Mouse (Mus musculus): ENCODE data around the gene Galnt18. TPM values are rescaled to one million over a fixed set of nuclear protein-coding genes. Genes with fewer than 3 reads are reported as not detected.

Galnt18 gene
- polyA plus RNA-seq, 1 experiment, result 3.8 TPM

- 34% methylated on average over 3 of the region's 3 CpGs for WGBS
- TF ChIP-seq POLR2A (IDR thresholded peaks at IDR 0.05; ENCODE audit: low read depth, low read length), result no peak
- no peak for TF ChIP-seq CTCF (IDR thresholded peaks at IDR 0.05; ENCODE audit: extremely low read depth, insufficient read length, insufficient replicate concordance, low read depth, low read length)
- Histone ChIP-seq H3K4me1 (ENCODE audit: control insufficient read depth, insufficient read depth, insufficient read length, low read length) (no peaks in the 10 kb centered on the region), H3K4me3 (ENCODE audit: low read depth, low read length) (no peak overlapping the region), H3K36me3 (ENCODE audit: control insufficient read depth, insufficient read depth, low read length) (no peaks in the 10 kb centered on the region), H3K27me3 (ENCODE audit: control insufficient read depth, insufficient read depth, low read length) (no peaks in the 10 kb centered on the region), H3K27ac (ENCODE audit: insufficient read depth, low read depth, low read length) (no peak overlapping the region)
Measured at GRCm38 (mm10) chr7:111466121-111466520, 313.7 kb downstream of the Galnt18 start.

DNA sequence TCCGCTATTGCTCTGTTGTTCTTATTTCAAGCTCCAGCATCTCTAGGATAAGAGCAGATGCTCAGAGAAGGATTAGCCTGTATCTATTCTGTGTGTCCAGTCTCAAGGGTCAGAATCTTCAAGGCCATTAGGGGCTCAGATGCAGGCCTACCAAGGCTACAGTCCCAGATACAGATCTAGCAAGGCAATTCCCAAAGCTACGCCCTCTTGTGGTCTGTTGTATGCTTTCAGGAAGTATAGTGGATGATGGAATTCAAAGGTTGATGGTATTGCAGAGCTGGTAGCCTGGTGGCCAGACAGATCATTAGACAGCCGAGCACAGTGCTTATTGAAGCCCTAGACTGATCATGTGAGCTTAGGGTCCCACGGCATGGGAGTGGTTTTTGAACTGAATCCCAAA is 320.1 kb downstream of the Galnt18 start:
- H3K27ac ChIP-seq (ENCODE audit: insufficient read depth, low read depth, low read length), result no peak overlapping the region
- H3K27me3 ChIP-seq (ENCODE audit: control insufficient read depth, insufficient read depth, low read length), result no peaks in the 10 kb centered on the region
- no peaks in the 10 kb centered on the region for H3K36me3 ChIP-seq (ENCODE audit: control insufficient read depth, insufficient read depth, low read length)
- no peak overlapping the region for H3K4me3 ChIP-seq (ENCODE audit: low read depth, low read length)
- TF ChIP-seq CTCF (IDR thresholded peaks at IDR 0.05; ENCODE audit: extremely low read depth, insufficient read length, insufficient replicate concordance, low read depth, low read length) (no peak), POLR2A (IDR thresholded peaks at IDR 0.05; ENCODE audit: low read depth, low read length) (no peak)
- WGBS, result 83% methylated on average over 4 of the region's 4 CpGs
- H3K4me1 ChIP-seq (ENCODE audit: control insufficient read depth, insufficient read depth, insufficient read length, low read length), result no peaks in the 10 kb centered on the region

DNA sequence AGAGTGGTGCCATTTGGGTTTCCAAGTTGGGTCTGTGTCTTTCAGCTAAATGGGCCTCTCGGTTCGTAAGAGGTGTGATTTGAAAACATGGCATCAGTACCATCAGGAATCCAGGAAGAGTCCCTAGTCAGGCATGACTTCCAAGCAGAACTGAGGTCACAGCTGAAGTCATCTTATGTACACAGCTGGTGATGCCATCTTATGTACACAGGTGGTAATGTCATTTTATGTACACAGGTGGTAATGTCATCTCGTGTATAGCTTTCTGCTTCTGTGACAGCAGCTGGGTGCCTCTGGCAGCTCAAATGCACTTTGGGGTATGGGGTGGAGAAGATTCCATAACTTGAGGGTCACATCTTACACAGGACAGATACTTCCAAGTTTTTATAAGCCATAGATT is 323.8 kb downstream of the Galnt18 start:
- Histone ChIP-seq H3K27me3 (ENCODE audit: control insufficient read depth, insufficient read depth, low read length) (no peaks in the 10 kb centered on the region), H3K36me3 (ENCODE audit: control insufficient read depth, insufficient read depth, low read length) (no peaks in the 10 kb centered on the region), H3K4me1 (ENCODE audit: control insufficient read depth, insufficient read depth, insufficient read length, low read length) (no peaks in the 10 kb centered on the region), H3K4me3 (ENCODE audit: low read depth, low read length) (no peak overlapping the region), H3K27ac (ENCODE audit: insufficient read depth, low read depth, low read length) (no peak overlapping the region)
- no peak for TF ChIP-seq CTCF (IDR thresholded peaks at IDR 0.05; ENCODE audit: extremely low read depth, insufficient read length, insufficient replicate concordance, low read depth, low read length)
- no peak for TF ChIP-seq POLR2A (IDR thresholded peaks at IDR 0.05; ENCODE audit: low read depth, low read length)
- WGBS, result 64% methylated on average over 3 of the region's 3 CpGs

DNA sequence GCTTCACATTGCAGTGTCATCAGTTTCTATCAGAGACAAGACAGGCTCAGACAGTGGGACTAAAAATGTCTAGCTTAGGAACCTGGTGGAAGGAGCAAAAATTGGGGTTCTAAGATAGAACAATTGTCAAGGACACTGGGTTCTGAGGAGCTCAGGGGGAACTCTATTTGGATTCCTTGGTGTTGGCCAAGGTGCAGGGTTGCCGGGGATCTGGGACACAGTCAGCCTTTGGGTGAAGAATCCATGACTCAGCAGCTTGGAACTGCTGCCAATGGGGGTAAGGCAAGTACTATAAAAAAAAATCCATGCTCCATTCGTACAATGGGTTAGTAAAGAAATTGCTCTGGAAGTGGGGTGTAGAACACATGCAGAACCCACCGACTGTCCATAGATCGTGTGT is 324.2 kb downstream of the Galnt18 start:
- Histone ChIP-seq H3K36me3 (ENCODE audit: control insufficient read depth, insufficient read depth, low read length) (no peaks in the 10 kb centered on the region), H3K4me3 (ENCODE audit: low read depth, low read length) (no peak overlapping the region), H3K27ac (ENCODE audit: insufficient read depth, low read depth, low read length) (no peak overlapping the region), H3K4me1 (ENCODE audit: control insufficient read depth, insufficient read depth, insufficient read length, low read length) (no peaks in the 10 kb centered on the region), H3K27me3 (ENCODE audit: control insufficient read depth, insufficient read depth, low read length) (no peaks in the 10 kb centered on the region)
- 82% methylated on average over 4 of the region's 4 CpGs for WGBS
- no peak for TF ChIP-seq CTCF (IDR thresholded peaks at IDR 0.05; ENCODE audit: extremely low read depth, insufficient read length, insufficient replicate concordance, low read depth, low read length)
- no peak for TF ChIP-seq POLR2A (IDR thresholded peaks at IDR 0.05; ENCODE audit: low read depth, low read length)

DNA sequence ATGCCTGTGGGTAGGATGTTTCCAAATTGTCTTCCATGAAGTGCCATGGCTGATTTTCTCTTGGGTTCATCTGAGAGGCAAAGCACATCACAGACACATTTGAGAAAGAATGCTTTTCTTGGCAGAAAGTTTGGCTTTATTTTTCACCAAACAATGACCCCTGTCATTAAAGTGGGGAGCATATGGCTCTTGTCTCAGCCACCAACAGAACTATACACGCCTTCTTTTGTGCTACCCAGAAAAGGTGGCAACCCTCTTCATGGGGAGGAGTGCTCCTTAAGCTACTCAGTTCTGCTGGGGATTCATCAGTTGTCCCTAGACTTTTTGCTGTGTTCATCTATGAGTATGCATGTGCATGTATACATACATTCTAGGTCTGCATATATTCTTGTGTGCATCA is 327.8 kb downstream of the Galnt18 start:
- Histone ChIP-seq H3K4me1 (ENCODE audit: control insufficient read depth, insufficient read depth, insufficient read length, low read length) (no peaks in the 10 kb centered on the region), H3K27ac (ENCODE audit: insufficient read depth, low read depth, low read length) (no peak overlapping the region), H3K27me3 (ENCODE audit: control insufficient read depth, insufficient read depth, low read length) (no peaks in the 10 kb centered on the region), H3K36me3 (ENCODE audit: control insufficient read depth, insufficient read depth, low read length) (no peaks in the 10 kb centered on the region), H3K4me3 (ENCODE audit: low read depth, low read length) (no peak overlapping the region)
- TF ChIP-seq CTCF (IDR thresholded peaks at IDR 0.05; ENCODE audit: extremely low read depth, insufficient read length, insufficient replicate concordance, low read depth, low read length) (no peak), POLR2A (IDR thresholded peaks at IDR 0.05; ENCODE audit: low read depth, low read length) (no peak)
- WGBS, result 61% methylated on average over 1 of the region's 1 CpGs

- Histone ChIP-seq H3K4me1 (ENCODE audit: control insufficient read depth, insufficient read depth, insufficient read length, low read length) (no peaks in the 10 kb centered on the region), H3K27ac (ENCODE audit: insufficient read depth, low read depth, low read length) (no peak overlapping the region), H3K27me3 (ENCODE audit: control insufficient read depth, insufficient read depth, low read length) (no peaks in the 10 kb centered on the region), H3K36me3 (ENCODE audit: control insufficient read depth, insufficient read depth, low read length) (no peaks in the 10 kb centered on the region), H3K4me3 (ENCODE audit: low read depth, low read length) (no peak overlapping the region)
- TF ChIP-seq POLR2A (IDR thresholded peaks at IDR 0.05; ENCODE audit: low read depth, low read length) (no peak), CTCF (IDR thresholded peaks at IDR 0.05; ENCODE audit: extremely low read depth, insufficient read length, insufficient replicate concordance, low read depth, low read length) (no peak)
- 54% methylated on average over 6 of the region's 6 CpGs for WGBS
Measured at GRCm38 (mm10) chr7:111450286-111451095, 329.3 kb downstream of the Galnt18 start.

GRCm38 (mm10) chr7:111433173-111433572 is 346.6 kb downstream of the Galnt18 start:
- Histone ChIP-seq H3K27me3 (ENCODE audit: control insufficient read depth, insufficient read depth, low read length) (no peaks in the 10 kb centered on the region), H3K4me3 (ENCODE audit: low read depth, low read length) (no peak overlapping the region), H3K4me1 (ENCODE audit: control insufficient read depth, insufficient read depth, insufficient read length, low read length) (no peaks in the 10 kb centered on the region), H3K27ac (ENCODE audit: insufficient read depth, low read depth, low read length) (no peak overlapping the region), H3K36me3 (ENCODE audit: control insufficient read depth, insufficient read depth, low read length) (no peaks in the 10 kb centered on the region)
- no peak for TF ChIP-seq POLR2A (IDR thresholded peaks at IDR 0.05; ENCODE audit: low read depth, low read length)
- no peak for TF ChIP-seq CTCF (IDR thresholded peaks at IDR 0.05; ENCODE audit: extremely low read depth, insufficient read length, insufficient replicate concordance, low read depth, low read length)
- WGBS, result 69% methylated on average over 2 of the region's 2 CpGs

All from small intestine, adult 2 months (tissue).